Mouse (Mus musculus): ENCODE measurements around the gene Cuta. TPM values are rescaled to one million over a fixed set of nuclear protein-coding genes. Genes with fewer than 3 reads are reported as not detected.

Cuta gene
- polyA plus RNA-seq, 1 experiment from 2014 or later: 155 TPM

DNA sequence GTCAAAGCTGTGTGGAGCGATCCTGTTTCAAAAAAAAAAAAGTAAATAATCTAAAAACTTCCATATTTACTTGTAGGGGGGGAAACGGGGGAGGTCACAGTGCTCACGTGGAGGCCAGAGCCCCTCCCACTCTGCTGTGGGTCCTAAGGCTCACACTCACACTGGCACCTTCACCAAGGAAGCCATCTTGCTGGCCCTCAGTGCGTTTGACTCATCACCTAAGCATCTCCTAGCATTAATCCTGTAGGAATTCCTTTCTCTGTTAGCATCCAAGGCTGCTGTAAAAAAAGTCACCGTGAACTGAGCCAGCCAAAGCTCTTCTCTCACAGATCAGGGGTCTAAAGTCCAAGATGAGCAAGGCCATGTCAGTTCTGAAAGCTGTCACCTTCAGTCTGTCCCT, 16.9 kb upstream of the Cuta start:
- Histone ChIP-seq H3K9me3 (replicated peaks) (no peaks in the 10 kb centered on the region), H3K36me3 (peaks cover 58% of the 10 kb centered on the region), H3K4me3 (no peak overlapping the region), H3K27me3 (replicated peaks) (no peaks in the 10 kb centered on the region), H3K4me2 (no peak overlapping the region), H3K4me1 (replicated peaks) (peaks cover 46% of the 10 kb centered on the region), H3K9ac (no peak overlapping the region), H3K27ac (ENCODE audit: poor library complexity, severe bottlenecking) (no peak overlapping the region)
- no peak for ATAC-seq (ENCODE audit: insufficient number of reproducible peaks, low FRiP score)
- 72% methylated on average over 5 of the region's 5 CpGs for WGBS

DNA sequence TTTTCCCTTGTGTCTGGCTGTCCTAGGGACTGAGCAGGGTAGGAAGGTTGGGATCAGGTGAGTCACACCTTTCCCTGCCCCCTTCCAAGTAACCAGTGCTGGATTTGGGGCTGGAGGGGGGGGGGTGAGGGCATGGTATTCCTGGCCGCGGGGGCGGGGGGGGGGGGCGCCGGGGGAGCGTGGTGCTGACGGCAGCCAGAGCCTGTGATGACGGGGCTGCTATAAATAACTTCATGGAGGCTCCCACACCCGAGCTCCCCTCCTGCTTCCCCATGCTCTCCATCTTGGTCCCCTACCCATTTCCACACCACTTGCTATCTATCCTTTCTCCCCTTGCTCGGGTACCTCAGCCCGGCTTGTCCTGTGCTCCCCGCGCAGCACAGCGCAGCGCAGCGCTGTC, 14.4 kb upstream of the Cuta start:
- ATAC-seq (ENCODE audit: insufficient number of reproducible peaks, low FRiP score): no peak
- H3K4me3 ChIP-seq: peak overlapping the region; percentile 33
- H3K36me3 ChIP-seq: peaks cover 33% of the 10 kb centered on the region
- peak overlapping the region; percentile 95 for H3K27ac ChIP-seq (ENCODE audit: poor library complexity, severe bottlenecking)
- no peaks in the 10 kb centered on the region for H3K9me3 ChIP-seq (replicated peaks)
- H3K27me3 ChIP-seq (replicated peaks): no peaks in the 10 kb centered on the region
- peak overlapping the region; percentile 66; the same call in 1 of the 2 replicates for H3K9ac ChIP-seq
- H3K4me2 ChIP-seq: peak overlapping the region; percentile 75
- 5% methylated on average over 16 of the region's 16 CpGs for WGBS
- H3K4me1 ChIP-seq (replicated peaks): peaks cover 72% of the 10 kb centered on the region

DNA sequence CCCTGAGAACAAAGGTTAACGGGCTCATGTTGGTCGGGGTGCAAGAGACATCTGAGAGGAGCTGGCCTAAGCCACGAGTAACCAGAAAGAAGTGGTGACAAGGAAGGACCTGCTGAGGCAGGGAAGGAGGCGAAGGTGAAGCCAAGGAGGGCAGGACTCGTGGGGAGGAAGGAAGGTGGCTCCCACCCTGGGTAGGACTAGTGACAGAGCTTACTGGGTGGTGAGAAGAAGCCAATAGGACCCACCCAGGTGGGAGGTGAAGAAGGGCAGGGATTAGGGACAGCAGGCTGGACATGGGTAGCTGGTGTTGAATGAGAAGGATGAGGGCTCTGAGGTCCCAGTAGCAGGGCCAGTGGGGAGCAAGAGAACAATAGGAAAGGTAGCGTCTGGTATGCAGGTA, 13.8 kb upstream of the Cuta start:
- no peak for ATAC-seq (ENCODE audit: insufficient number of reproducible peaks, low FRiP score)
- 22% methylated on average over 6 of the region's 6 CpGs for WGBS
- H3K4me2 ChIP-seq: peak overlapping the region; percentile 75
- peaks cover 28% of the 10 kb centered on the region for H3K36me3 ChIP-seq
- H3K27ac ChIP-seq (ENCODE audit: poor library complexity, severe bottlenecking): peak overlapping the region; percentile 95
- peaks cover 73% of the 10 kb centered on the region for H3K4me1 ChIP-seq (replicated peaks)
- H3K9me3 ChIP-seq (replicated peaks): no peaks in the 10 kb centered on the region
- peak overlapping the region; percentile 33; the same call in 1 of the 2 replicates for H3K4me3 ChIP-seq
- peak overlapping the region; percentile 66; the same call in 1 of the 2 replicates for H3K9ac ChIP-seq
- H3K27me3 ChIP-seq (replicated peaks): no peaks in the 10 kb centered on the region

DNA sequence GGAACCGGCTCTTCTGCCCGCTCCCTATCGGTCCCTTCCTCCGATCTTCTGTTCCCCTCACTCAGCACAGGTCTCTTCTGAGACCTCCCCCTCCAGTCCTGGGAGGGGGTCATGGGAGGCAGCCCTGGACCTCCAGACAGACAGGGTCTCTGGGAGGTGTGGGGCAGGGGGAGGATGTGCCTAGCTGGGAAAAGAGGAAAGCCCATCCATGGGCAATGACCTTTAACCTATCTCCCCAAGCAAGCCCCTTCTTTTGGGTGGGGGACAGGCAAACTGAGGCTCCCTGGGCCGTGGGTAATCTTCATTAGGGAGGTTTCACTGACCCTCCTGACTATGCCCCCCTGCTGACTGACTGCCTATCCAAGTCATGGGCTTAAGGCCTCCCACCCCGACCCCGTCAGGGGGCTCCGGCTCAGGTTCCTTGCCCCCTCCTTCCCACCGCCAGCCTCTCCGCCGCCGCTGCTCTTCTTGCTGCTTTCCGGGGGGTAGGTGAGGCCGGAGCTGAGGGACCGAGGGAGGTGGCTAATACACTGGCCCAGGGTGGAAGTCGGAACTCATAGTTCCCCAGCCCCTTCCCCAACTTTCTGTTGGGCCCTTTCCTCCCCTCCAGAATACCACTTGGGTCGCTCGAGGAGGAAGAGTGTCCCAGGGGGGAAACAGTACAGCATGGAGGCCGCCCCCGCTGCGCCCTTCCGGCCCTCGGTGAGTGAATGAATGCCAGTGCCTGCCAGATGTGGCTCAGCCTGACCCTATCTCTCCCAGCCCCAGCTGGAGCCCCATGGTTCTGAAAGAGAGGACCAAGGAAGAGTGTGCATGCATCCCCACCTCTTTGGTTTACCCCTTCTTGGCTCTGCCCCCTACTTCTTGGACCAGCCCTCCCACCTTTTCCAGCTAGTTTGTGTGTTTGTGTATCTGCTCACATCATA, 12.8 kb upstream of the Cuta start:
- H3K9ac ChIP-seq: peak overlapping the region; percentile 66
- 5% methylated on average over 23 of the region's 23 CpGs for WGBS
- no peaks in the 10 kb centered on the region for H3K27me3 ChIP-seq (replicated peaks)
- peak overlapping the region; percentile 75 for H3K4me2 ChIP-seq
- H3K4me3 ChIP-seq: peak overlapping the region; percentile 40
- peaks cover 79% of the 10 kb centered on the region for H3K4me1 ChIP-seq (replicated peaks)
- H3K36me3 ChIP-seq: peaks cover 18% of the 10 kb centered on the region
- no peaks in the 10 kb centered on the region for H3K9me3 ChIP-seq (replicated peaks)
- ATAC-seq (ENCODE audit: insufficient number of reproducible peaks, low FRiP score): no peak
- peak overlapping the region; percentile 95 for H3K27ac ChIP-seq (ENCODE audit: poor library complexity, severe bottlenecking)

GRCm38 (mm10) chr17:26951406-26951805, 12.0 kb upstream of the Cuta start:
- Histone ChIP-seq H3K27ac (ENCODE audit: poor library complexity, severe bottlenecking) (no peak overlapping the region; the same call in 1 of the 2 replicates), H3K9ac (peak overlapping the region; percentile 66), H3K27me3 (replicated peaks) (no peaks in the 10 kb centered on the region), H3K4me1 (replicated peaks) (peaks cover 83% of the 10 kb centered on the region), H3K4me2 (peak overlapping the region; percentile 75), H3K9me3 (replicated peaks) (no peaks in the 10 kb centered on the region), H3K4me3 (peak overlapping the region; percentile 40), H3K36me3 (peaks cover 11% of the 10 kb centered on the region)
- 0 out of 2 replicates have a peak, but pooled peaks have one; percentile 23 for ATAC-seq (ENCODE audit: insufficient number of reproducible peaks, low FRiP score)
- 2% methylated on average over 10 of the region's 11 CpGs for WGBS

DNA sequence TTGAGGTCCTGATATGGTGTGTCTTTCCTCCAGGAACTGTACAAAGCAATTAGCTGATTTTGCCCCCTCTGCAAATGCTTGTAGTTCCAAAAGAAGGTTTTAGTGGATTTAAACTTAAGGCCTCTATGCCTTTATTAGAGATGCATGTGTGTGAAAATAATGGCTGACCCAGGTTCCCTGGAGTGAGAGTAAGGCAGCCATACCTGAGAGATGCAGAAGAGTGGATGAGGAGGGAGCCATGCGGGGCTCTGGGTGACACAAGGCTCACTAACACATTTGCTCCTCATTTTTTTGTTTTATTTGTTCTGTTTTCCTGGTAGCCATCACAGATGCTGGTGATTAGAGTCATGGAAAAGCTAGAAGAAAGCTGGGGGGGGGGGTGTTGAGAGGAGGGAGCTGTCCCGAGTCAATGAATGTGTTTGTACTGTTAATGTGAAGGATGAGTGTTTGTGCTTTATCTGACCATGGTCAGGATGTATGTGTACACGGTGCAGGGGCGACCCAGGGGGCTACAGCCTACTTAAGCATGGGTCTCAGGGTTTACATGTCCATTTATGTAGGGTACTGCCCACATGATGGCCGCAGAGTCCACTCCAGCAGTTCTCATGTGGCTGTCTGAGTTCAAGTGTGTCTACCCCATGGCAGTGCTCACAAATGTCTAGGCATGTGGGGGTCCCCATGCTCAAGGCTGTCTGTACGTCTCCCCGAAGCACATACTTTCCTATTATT, 11.4 kb upstream of the Cuta start:
- peak overlapping the region; percentile 66; the same call in 1 of the 2 replicates for H3K9ac ChIP-seq
- ATAC-seq (ENCODE audit: insufficient number of reproducible peaks, low FRiP score): no peak
- H3K4me3 ChIP-seq: peak overlapping the region; percentile 40
- H3K4me1 ChIP-seq (replicated peaks): peaks cover 88% of the 10 kb centered on the region
- H3K27ac ChIP-seq (ENCODE audit: poor library complexity, severe bottlenecking): no peak overlapping the region; the same call in 1 of the 2 replicates
- WGBS: 38% methylated on average over 7 of the region's 7 CpGs
- H3K9me3 ChIP-seq (replicated peaks): no peaks in the 10 kb centered on the region
- no peaks in the 10 kb centered on the region for H3K27me3 ChIP-seq (replicated peaks)
- peak overlapping the region; percentile 75 for H3K4me2 ChIP-seq
- peaks cover 8% of the 10 kb centered on the region; the same call in 1 of the 2 replicates for H3K36me3 ChIP-seq

DNA sequence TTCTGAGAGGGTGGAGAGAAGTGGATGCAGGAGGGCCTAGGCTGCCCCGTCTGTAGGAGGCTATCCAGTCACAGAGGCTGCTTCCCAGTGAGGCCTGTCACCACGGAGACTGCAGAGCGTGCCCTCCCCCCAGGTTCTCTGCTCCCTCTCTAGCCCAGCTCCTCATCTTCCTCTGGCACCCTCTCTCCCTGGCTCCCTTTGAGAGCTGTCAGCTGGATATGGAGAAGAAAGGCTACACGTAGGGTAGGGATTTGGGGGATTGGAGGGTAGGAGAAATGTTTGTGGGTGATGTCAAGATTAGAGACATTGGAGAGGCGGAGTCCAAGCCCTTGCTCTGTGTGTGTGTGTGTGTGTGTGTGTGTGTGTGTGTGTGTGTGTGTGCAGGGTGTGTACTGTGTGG, 10.5 kb upstream of the Cuta start:
- 0 out of 2 replicates have a peak overlapping the region, but pooled peaks have one; percentile 17 for H3K9ac ChIP-seq

DNA sequence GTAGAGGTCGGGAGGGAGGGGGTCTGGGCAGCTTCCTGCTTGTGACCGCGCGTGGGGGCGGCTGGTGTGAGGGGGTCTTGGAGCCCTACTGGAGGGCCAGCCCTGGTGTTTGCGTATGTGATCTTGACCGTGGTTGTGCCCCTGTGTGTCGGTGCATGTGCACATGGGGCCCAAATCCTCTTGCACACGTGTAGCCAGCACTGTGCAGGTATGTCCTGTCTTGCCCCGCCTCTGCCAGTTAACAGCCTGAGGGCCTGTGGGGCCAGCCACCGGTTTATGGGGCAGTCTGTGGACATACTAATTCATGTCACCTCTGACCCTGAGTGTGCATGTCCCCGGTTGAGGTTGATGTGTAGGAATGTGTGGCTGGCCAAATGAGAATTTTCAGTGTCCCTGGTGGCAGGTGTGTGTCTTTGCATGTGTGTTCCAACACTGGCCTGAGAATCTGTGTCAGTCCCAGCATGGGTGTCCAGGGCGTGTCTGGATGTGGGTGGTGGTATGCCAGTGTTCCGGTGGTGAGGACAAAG, 9.7 kb upstream of the Cuta start:
- Histone ChIP-seq H3K27ac (ENCODE audit: poor library complexity, severe bottlenecking) (peak overlapping the region; percentile 68; the same call in 1 of the 2 replicates), H3K9ac (peak overlapping the region; percentile 93), H3K9me3 (replicated peaks) (no peaks in the 10 kb centered on the region), H3K27me3 (replicated peaks) (no peaks in the 10 kb centered on the region), H3K36me3 (no peaks in the 10 kb centered on the region), H3K4me3 (peak overlapping the region; percentile 92), H3K4me2 (peak overlapping the region; percentile 100), H3K4me1 (replicated peaks) (peaks cover 82% of the 10 kb centered on the region)
- 0 out of 2 replicates have a peak, but pooled peaks have one; percentile 3 for ATAC-seq (ENCODE audit: insufficient number of reproducible peaks, low FRiP score)
- 12% methylated on average over 13 of the region's 14 CpGs for WGBS

More for the DNA sequence above, 10.5 kb upstream of the Cuta start:
- no peaks in the 10 kb centered on the region for H3K9me3 ChIP-seq (replicated peaks)
- no peaks in the 10 kb centered on the region for H3K27me3 ChIP-seq (replicated peaks)
- H3K36me3 ChIP-seq: no peaks in the 10 kb centered on the region
- H3K4me1 ChIP-seq (replicated peaks): peaks cover 88% of the 10 kb centered on the region
- peak overlapping the region; percentile 100 for H3K4me2 ChIP-seq
- no peak for ATAC-seq (ENCODE audit: insufficient number of reproducible peaks, low FRiP score)
- no peak overlapping the region for H3K4me3 ChIP-seq
- 48% methylated on average over 5 of the region's 5 CpGs for WGBS
- H3K27ac ChIP-seq (ENCODE audit: poor library complexity, severe bottlenecking): peak overlapping the region; percentile 68

- WGBS: under 1% methylated on average over 23 of the region's 87 CpGs
- H3K9me3 ChIP-seq (replicated peaks): no peaks in the 10 kb centered on the region
- peak overlapping the region; percentile 68 for H3K27ac ChIP-seq (ENCODE audit: poor library complexity, severe bottlenecking)
- peak overlapping the region; percentile 100 for H3K4me2 ChIP-seq
- peak overlapping the region; percentile 93 for H3K9ac ChIP-seq
- no peaks in the 10 kb centered on the region for H3K27me3 ChIP-seq (replicated peaks)
- no peaks in the 10 kb centered on the region for H3K36me3 ChIP-seq
- ATAC-seq (ENCODE audit: insufficient number of reproducible peaks, low FRiP score): no peak
- H3K4me3 ChIP-seq: peak overlapping the region; percentile 92
- peaks cover 76% of the 10 kb centered on the region for H3K4me1 ChIP-seq (replicated peaks)
These were observed 9.1 kb upstream of the Cuta start for GRCm38 (mm10) chr17:26948316-26949050.

Measured in heart, embryonic 12.5 days (tissue).